ENCODE assay signal across 8 mouse cellular contexts in the genomic region with DNA sequence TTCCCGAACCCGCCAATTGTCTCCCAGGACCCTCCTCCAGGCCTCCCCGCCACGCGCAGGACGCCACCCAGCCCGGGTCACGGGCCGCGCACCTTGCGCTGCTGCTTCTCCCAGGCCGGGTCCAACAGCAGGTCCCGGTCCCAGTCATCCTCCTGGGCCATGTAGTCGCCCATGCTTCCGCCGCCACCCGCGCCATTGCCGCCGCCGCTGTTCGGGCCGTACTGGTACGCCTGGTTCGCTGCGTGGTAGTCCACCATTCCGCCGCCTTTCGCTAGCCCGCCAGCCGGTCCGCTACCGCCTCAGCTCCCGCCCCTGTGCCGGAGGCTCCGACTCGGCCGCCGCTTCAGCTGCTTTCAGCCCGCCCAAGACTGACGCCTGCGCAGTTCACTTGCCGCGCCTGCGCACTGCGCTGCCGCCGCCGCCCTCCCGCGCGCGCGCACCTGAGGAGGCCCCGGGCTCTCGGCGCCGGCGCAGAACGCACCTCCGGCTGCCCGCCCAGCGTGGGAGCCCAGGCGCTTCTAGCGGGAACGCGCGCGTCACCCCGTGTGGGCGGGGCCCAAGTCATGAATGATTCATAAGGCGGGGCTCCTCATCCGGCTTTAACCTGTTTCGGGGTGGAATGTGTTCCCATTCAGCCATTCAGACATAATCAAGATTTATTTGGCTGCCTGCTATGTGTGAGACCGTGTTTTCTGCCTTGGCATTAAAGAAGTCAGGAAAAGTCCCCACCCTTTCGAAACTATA. TPM values are rescaled to one million over a fixed set of nuclear protein-coding genes. Genes with fewer than 3 reads are reported as not detected.
DNase-seq lines count a peak whose midpoint lies in the region; ATAC-seq lines count a peak whose summit lies in the region.

A gene (minus strand): TSS at position 414 of the 744 bp plus-strand sequence.

- peak; percentile 90 for ATAC-seq in common myeloid progenitor, adult 5-6 weeks (replicated peaks; ENCODE audit: low read depth, poor library complexity, severe bottlenecking)

- H3K4me1 ChIP-seq in megakaryocyte, embryonic 14.5 days, result peaks cover 64% of the 10 kb centered on the region

- DNase-seq in ZHBTc4 (ENCODE audit: low read depth, low spot score), result peak; percentile 99
- peak; percentile 98 for DNase-seq in gastrocnemius, adult 8-10 months (ENCODE audit: low spot score in 2 of 2)
- peak; percentile 83 for DNase-seq in hindlimb bud, embryonic 11.5 days (ENCODE audit: extremely low spot score, low read depth, low spot score)
- DNase-seq in left cerebral cortex, adult 8-10 months (ENCODE audit: low spot score in 2 of 2), result peak; percentile 93 to 98
- DNase-seq in right cerebral cortex, postnatal 10 days (ENCODE audit: low spot score in 2 of 2), result peak; percentile 98 to 99
- peak; percentile 99 for DNase-seq in urinary bladder, postnatal 25 days (ENCODE audit: low spot score)

- H3K27me3 ChIP-seq in megakaryocyte, embryonic 14.5 days (replicated peaks), result no peaks in the 10 kb centered on the region

- H3K4me3 ChIP-seq in megakaryocyte, embryonic 14.5 days (replicated peaks), result peak within 1 kb of the TSS; percentile 96

- H3K36me3 ChIP-seq in megakaryocyte, embryonic 14.5 days (replicated peaks; ENCODE audit: low read length), result peaks cover 5% of the 10 kb centered on the region

- no peaks in the 10 kb centered on the region for H3K9me3 ChIP-seq in megakaryocyte, embryonic 14.5 days

RNA-seq across cellular contexts. Expression of the gene that starts here (rescaled TPM):
- total RNA-seq in common myeloid progenitor, adult 5-6 weeks (2017), result 42.6 and 76.9 TPM in 2 replicates
- total RNA-seq in gastrocnemius, adult 8-10 months (2022), result 10 to 100 TPM; 21.3 to 36.9 (median 28.2) TPM
- 100 to 1,000 TPM; 161 to 178 (median 177) TPM for total RNA-seq in left cerebral cortex, adult 8-10 months (2022)
- polyA plus RNA-seq in megakaryocyte, embryonic 14.5 days (2012; ENCODE audit: insufficient read depth, low replicate concordance), result 517 and 590 TPM in 2 replicates

Comparison
In these comparisons a context has a peak if more than half of its experiments do, and no peak if none do; other contexts are left out.
1. Peak in every context shown above with its lines: DNase-seq, ATAC-seq and H3K4me3 ChIP-seq.